Mouse (Mus musculus): ENCODE data around the gene Macc1. TPM values are rescaled to one million over a fixed set of nuclear protein-coding genes. Genes with fewer than 3 reads are reported as not detected.

The Macc1 gene
- polyA plus RNA-seq, 1 experiment from 2014 or later: not detected

DNA sequence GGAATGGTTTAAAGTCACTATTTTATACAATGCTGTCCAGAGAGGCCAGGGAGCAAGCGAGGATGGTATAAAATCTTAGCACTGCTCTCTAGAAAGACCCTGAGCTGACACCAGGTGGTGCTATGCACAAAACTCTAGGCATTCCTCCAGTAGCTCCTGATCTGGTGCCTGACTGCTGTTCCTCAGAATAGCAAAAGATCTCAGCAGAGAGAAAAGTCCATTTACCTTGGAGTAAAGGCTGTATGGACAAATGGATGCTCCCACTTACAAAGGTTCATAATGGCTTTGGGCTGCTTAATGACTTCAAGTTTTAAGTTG, 112.8 kb downstream of the Macc1 start:
- peak; percentile 90 for ATAC-seq (ENCODE audit: low read depth)
- H3K27ac ChIP-seq (ENCODE audit: low read depth, low read length): no peak overlapping the region
- H3K27me3 ChIP-seq (ENCODE audit: control insufficient read depth, insufficient read depth, low read length): no peaks in the 10 kb centered on the region
- H3K4me3 ChIP-seq (ENCODE audit: low read depth, low read length): no peak overlapping the region
- H3K4me1 ChIP-seq (ENCODE audit: control insufficient read depth, insufficient read depth, low read length): no peaks in the 10 kb centered on the region
- no peaks in the 10 kb centered on the region for H3K36me3 ChIP-seq (ENCODE audit: control insufficient read depth, insufficient read depth, low read length)
- no peak overlapping the region for H3K9ac ChIP-seq (replicated peaks; ENCODE audit: low read depth, low read length)
- H3K4me2 ChIP-seq (ENCODE audit: low read depth, low read length): no peak overlapping the region
- 57% methylated on average over 1 of the region's 1 CpGs for WGBS
- H3K9me3 ChIP-seq (ENCODE audit: control insufficient read depth, low read length): no peaks in the 10 kb centered on the region

DNA sequence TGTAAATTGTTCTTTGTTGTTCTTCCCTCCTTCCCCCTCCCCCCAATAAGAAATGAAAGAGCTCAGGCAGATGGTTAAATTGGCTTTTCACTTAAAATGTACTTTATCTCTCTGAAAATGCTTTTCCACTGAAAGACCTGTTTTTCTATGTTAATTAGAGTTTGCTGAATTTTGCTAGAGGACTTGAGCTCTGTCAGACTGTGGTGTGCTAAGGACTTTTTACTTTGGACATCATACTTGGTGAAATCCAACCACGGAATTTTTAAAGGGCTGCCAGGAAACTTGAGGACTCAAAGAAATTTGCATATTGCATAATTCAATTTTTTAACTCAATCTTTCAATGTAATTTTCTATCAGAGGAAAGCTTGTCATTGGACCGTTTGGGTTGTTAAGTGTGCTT, 126.7 kb downstream of the Macc1 start:
- Histone ChIP-seq H3K36me3 (ENCODE audit: control insufficient read depth, insufficient read depth, low read length) (no peaks in the 10 kb centered on the region), H3K9ac (replicated peaks; ENCODE audit: low read depth, low read length) (no peak overlapping the region), H3K4me3 (ENCODE audit: low read depth, low read length) (no peak overlapping the region), H3K9me3 (ENCODE audit: control insufficient read depth, low read length) (no peaks in the 10 kb centered on the region), H3K4me1 (ENCODE audit: control insufficient read depth, insufficient read depth, low read length) (no peaks in the 10 kb centered on the region), H3K27me3 (ENCODE audit: control insufficient read depth, insufficient read depth, low read length) (no peaks in the 10 kb centered on the region), H3K4me2 (ENCODE audit: low read depth, low read length) (no peak overlapping the region), H3K27ac (ENCODE audit: low read depth, low read length) (no peak overlapping the region)
- no peak for ATAC-seq (ENCODE audit: low read depth)
- WGBS: 81% methylated on average over 2 of the region's 2 CpGs

DNA sequence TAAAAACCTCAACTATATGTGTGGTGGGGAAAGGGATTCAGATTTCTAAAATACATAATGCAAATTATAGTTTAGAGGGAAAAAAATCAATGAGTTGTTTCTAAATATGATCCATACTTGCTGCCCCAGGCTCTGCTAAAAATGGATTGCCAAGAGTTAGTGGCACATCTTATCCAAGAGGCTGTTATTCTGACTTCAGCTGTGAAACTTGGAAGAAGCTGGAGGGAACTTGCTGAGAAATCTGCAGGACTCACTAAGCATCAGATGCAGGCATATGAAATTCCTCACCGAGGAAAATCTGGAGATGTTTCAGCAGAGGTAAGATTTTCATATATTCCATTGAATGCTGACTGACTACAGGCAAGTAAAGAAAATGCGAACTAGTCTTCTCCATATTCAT, 136.0 kb downstream of the Macc1 start:
- H3K4me2 ChIP-seq (ENCODE audit: low read depth, low read length): no peak overlapping the region
- no peaks in the 10 kb centered on the region for H3K27me3 ChIP-seq (ENCODE audit: control insufficient read depth, insufficient read depth, low read length)
- ATAC-seq (ENCODE audit: low read depth): no peak
- no peaks in the 10 kb centered on the region for H3K9me3 ChIP-seq (ENCODE audit: control insufficient read depth, low read length)
- no peaks in the 10 kb centered on the region for H3K4me1 ChIP-seq (ENCODE audit: control insufficient read depth, insufficient read depth, low read length)
- 93% methylated on average over 2 of the region's 2 CpGs for WGBS
- H3K27ac ChIP-seq (ENCODE audit: low read depth, low read length): no peak overlapping the region
- no peak overlapping the region for H3K9ac ChIP-seq (replicated peaks; ENCODE audit: low read depth, low read length)
- H3K4me3 ChIP-seq (ENCODE audit: low read depth, low read length): no peak overlapping the region
- no peaks in the 10 kb centered on the region for H3K36me3 ChIP-seq (ENCODE audit: control insufficient read depth, insufficient read depth, low read length)

DNA sequence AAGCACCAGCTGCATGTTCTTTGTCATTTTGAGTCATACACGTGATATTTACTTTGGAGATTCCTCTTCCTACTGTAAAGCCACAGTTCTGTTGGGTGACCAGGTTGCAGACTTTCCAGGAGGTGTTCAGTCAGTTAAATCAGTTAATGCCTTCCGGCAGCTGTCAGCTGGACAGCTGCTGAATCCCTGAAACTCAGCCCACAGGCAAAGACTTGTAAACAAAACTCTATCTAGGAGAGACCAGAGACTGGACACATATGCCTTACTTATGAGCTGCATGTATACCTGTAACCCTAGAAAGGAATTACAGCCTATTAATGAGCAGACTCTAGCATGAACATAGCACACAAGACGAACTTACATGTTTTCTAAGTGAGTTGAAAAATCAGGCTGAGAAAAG, 137.2 kb downstream of the Macc1 start:
- H3K27me3 ChIP-seq (ENCODE audit: control insufficient read depth, insufficient read depth, low read length): no peaks in the 10 kb centered on the region
- no peak overlapping the region for H3K9ac ChIP-seq (replicated peaks; ENCODE audit: low read depth, low read length)
- H3K36me3 ChIP-seq (ENCODE audit: control insufficient read depth, insufficient read depth, low read length): no peaks in the 10 kb centered on the region
- H3K27ac ChIP-seq (ENCODE audit: low read depth, low read length): no peak overlapping the region
- no peak overlapping the region for H3K4me3 ChIP-seq (ENCODE audit: low read depth, low read length)
- no peak overlapping the region for H3K4me2 ChIP-seq (ENCODE audit: low read depth, low read length)
- H3K9me3 ChIP-seq (ENCODE audit: control insufficient read depth, low read length): no peaks in the 10 kb centered on the region
- WGBS: 78% methylated on average over 3 of the region's 3 CpGs
- ATAC-seq (ENCODE audit: low read depth): no peak
- no peaks in the 10 kb centered on the region for H3K4me1 ChIP-seq (ENCODE audit: control insufficient read depth, insufficient read depth, low read length)

DNA sequence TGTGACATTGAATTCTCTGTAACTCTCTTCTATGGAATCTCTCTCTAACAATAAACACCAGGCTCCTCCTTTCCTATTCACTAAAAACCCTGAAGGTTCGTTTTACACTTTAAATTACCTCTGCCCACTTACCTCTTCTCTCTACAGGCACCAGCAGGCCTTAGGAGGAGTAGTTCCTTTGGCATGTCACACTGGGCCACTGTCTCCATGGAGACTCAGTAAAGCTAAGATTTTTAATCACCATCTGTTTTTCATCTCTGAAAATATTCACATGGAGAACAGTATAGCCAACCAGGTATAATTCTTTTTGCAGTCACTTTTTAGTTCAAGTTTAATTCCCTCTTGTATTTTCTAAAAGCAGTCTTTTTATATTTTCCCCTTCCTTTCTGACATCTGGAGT, 140.0 kb downstream of the Macc1 start:
- Histone ChIP-seq H3K9ac (replicated peaks; ENCODE audit: low read depth, low read length) (no peak overlapping the region), H3K27ac (ENCODE audit: low read depth, low read length) (no peak overlapping the region), H3K4me1 (ENCODE audit: control insufficient read depth, insufficient read depth, low read length) (no peaks in the 10 kb centered on the region), H3K4me2 (ENCODE audit: low read depth, low read length) (no peak overlapping the region), H3K36me3 (ENCODE audit: control insufficient read depth, insufficient read depth, low read length) (no peaks in the 10 kb centered on the region), H3K4me3 (ENCODE audit: low read depth, low read length) (no peak overlapping the region), H3K27me3 (ENCODE audit: control insufficient read depth, insufficient read depth, low read length) (no peaks in the 10 kb centered on the region), H3K9me3 (ENCODE audit: control insufficient read depth, low read length) (no peaks in the 10 kb centered on the region)
- no peak for ATAC-seq (ENCODE audit: low read depth)
- WGBS: 12% methylated on average over 1 of the region's 1 CpGs

DNA sequence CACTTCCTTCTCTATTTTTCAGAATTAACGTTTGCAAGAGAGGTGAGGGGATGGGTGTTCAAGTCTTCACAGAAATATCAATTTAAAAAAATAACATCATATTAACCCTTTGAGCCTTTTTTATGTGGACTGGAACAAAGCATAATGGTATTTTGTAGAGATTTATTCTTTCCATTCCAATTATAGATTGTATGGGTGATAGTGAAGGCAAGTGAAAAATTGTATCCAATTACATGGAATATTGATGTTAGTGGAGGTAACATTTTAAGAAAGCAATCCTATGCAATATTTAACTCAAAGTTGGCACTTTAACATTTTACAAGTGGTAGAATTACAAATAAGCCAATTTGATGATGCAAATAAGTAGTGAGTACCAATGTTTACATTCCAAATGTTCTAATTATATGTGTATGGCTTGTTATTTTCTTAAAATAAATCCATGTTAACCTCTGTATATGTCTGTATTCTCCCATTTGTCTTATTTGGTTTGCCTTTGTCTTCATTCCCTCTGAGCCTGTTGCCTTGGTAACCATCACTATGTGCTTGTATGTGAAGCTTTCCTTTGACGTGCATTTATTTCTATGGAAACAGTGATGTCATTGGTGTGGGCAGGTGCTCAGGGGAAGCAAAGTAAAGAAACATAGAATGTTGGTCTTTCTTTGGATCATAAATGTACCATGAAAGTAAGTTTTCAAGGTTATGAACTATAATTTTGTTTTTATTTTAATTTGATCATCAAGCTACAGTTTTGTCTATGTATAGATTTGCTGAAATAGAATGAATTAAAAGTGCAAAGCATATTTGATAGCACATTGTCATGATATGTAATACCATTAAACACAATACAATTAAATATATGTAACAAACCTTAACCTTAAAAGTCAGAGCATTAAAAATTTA, 150.2 kb downstream of the Macc1 start:
- Histone ChIP-seq H3K9ac (replicated peaks; ENCODE audit: low read depth, low read length) (no peak overlapping the region), H3K36me3 (ENCODE audit: control insufficient read depth, insufficient read depth, low read length) (no peaks in the 10 kb centered on the region), H3K9me3 (ENCODE audit: control insufficient read depth, low read length) (no peaks in the 10 kb centered on the region), H3K27me3 (ENCODE audit: control insufficient read depth, insufficient read depth, low read length) (no peaks in the 10 kb centered on the region), H3K4me3 (ENCODE audit: low read depth, low read length) (no peak overlapping the region), H3K27ac (ENCODE audit: low read depth, low read length) (no peak overlapping the region), H3K4me1 (ENCODE audit: control insufficient read depth, insufficient read depth, low read length) (no peaks in the 10 kb centered on the region), H3K4me2 (ENCODE audit: low read depth, low read length) (no peak overlapping the region)
- 43% methylated on average over 2 of the region's 2 CpGs for WGBS
- ATAC-seq (ENCODE audit: low read depth): peak; percentile 97

DNA sequence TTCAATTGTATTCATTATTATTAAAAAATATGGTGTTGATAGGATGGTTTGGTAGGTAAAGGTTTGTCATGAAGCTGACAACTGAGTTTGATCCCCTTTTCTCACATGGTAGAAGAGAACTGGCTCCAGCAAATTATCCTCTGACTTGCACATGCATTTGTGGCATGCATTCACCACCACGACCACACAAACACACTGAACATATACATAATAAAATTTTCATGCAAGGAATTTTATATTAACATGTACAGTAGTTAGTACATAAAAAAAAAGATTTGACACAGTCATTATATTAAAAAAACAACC, 150.8 kb downstream of the Macc1 start:
- no peak overlapping the region for H3K9ac ChIP-seq (replicated peaks; ENCODE audit: low read depth, low read length)
- no peak overlapping the region for H3K4me2 ChIP-seq (ENCODE audit: low read depth, low read length)
- ATAC-seq (ENCODE audit: low read depth): 0 out of 2 replicates have a peak, but pooled peaks have one; percentile 24
- no peaks in the 10 kb centered on the region for H3K36me3 ChIP-seq (ENCODE audit: control insufficient read depth, insufficient read depth, low read length)
- WGBS: 62% methylated on average over 1 of the region's 1 CpGs
- no peaks in the 10 kb centered on the region for H3K9me3 ChIP-seq (ENCODE audit: control insufficient read depth, low read length)
- H3K27me3 ChIP-seq (ENCODE audit: control insufficient read depth, insufficient read depth, low read length): no peaks in the 10 kb centered on the region
- no peak overlapping the region for H3K27ac ChIP-seq (ENCODE audit: low read depth, low read length)
- no peaks in the 10 kb centered on the region for H3K4me1 ChIP-seq (ENCODE audit: control insufficient read depth, insufficient read depth, low read length)
- H3K4me3 ChIP-seq (ENCODE audit: low read depth, low read length): no peak overlapping the region

DNA sequence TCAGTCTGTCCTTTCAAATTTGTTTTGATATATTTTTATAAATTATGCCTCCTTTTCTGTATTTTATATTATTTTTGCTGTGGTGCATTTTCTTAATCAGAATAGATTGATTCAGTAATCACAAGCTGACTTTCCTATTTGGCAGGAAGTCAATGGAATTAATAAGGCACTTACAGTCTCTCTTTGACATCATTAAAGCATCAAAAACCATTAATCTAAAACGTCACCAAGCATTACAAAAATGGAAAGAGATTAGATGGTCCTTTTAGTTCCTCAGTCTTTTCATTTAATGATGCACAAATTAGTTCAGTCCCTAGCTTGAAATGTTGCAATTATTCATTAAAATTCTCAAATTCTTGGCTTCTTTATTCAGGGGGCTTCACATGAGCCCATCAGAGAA, 153.6 kb downstream of the Macc1 start:
- WGBS: 54% methylated on average over 1 of the region's 1 CpGs

DNA sequence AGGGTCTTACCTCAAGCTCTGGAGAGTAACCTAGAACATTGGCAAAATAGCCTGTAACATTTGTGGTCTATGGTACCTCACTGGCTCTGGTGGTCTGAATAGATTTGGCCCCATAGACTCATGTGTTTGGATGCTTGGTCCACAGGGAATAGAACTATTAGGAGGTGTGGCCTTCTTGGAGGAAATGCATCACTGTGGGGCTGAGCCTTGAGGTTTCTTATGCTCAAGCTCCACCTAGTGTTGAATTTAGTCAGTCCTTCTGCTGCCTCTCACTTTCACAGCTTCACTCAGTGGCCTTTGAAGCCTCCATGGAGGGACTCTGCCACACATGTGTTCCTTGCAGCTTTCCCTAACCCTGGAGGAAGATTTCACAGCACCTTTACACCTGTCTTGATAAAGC, 156.2 kb downstream of the Macc1 start:
- H3K4me1 ChIP-seq (ENCODE audit: control insufficient read depth, insufficient read depth, low read length): no peaks in the 10 kb centered on the region
- no peaks in the 10 kb centered on the region for H3K9me3 ChIP-seq (ENCODE audit: control insufficient read depth, low read length)
- no peak overlapping the region for H3K27ac ChIP-seq (ENCODE audit: low read depth, low read length)
- no peaks in the 10 kb centered on the region for H3K27me3 ChIP-seq (ENCODE audit: control insufficient read depth, insufficient read depth, low read length)
- H3K36me3 ChIP-seq (ENCODE audit: control insufficient read depth, insufficient read depth, low read length): no peaks in the 10 kb centered on the region
- ATAC-seq (ENCODE audit: low read depth): peak; percentile 44; the same call in 1 of the 2 replicates
- H3K9ac ChIP-seq (replicated peaks; ENCODE audit: low read depth, low read length): no peak overlapping the region
- H3K4me3 ChIP-seq (ENCODE audit: low read depth, low read length): no peak overlapping the region
- H3K4me2 ChIP-seq (ENCODE audit: low read depth, low read length): no peak overlapping the region

More for the DNA sequence above, 153.6 kb downstream of the Macc1 start:
- H3K27me3 ChIP-seq (ENCODE audit: control insufficient read depth, insufficient read depth, low read length): no peaks in the 10 kb centered on the region
- H3K9me3 ChIP-seq (ENCODE audit: control insufficient read depth, low read length): no peaks in the 10 kb centered on the region
- ATAC-seq (ENCODE audit: low read depth): no peak
- no peak overlapping the region for H3K9ac ChIP-seq (replicated peaks; ENCODE audit: low read depth, low read length)
- no peak overlapping the region for H3K27ac ChIP-seq (ENCODE audit: low read depth, low read length)
- H3K4me3 ChIP-seq (ENCODE audit: low read depth, low read length): no peak overlapping the region
- H3K4me1 ChIP-seq (ENCODE audit: control insufficient read depth, insufficient read depth, low read length): no peaks in the 10 kb centered on the region
- no peak overlapping the region for H3K4me2 ChIP-seq (ENCODE audit: low read depth, low read length)
- no peaks in the 10 kb centered on the region for H3K36me3 ChIP-seq (ENCODE audit: control insufficient read depth, insufficient read depth, low read length)
